Mouse (Mus musculus) midbrain, embryonic 15.5 days (tissue): ENCODE measurements around the gene Papln. TPM values are rescaled to one million over a fixed set of nuclear protein-coding genes. Genes with fewer than 3 reads are reported as not detected.

Experiments
- ATAC-seq: fragments of 200-750 bp; cut with Nextera tagmentation; replicated peaks from 2 replicates; pipeline ENCODE4 v1.8.0; 2017; ENCODE audit warnings: moderate TSS enrichment
- H3K27ac ChIP-seq: fragments of 300-500 bp; sonication (generic); 2 replicates; pipeline ENCODE4 v1.5.1; 2015; ENCODE audit warnings: mild to moderate bottlenecking, inconsistent platforms
- H3K27me3 ChIP-seq: fragments of 300-500 bp; sonication (generic); replicated peaks from 2 replicates; pipeline ENCODE4 v1.6.1; 2015; ENCODE audit warnings: inconsistent platforms
- H3K36me3 ChIP-seq: fragments of 300-500 bp; sonication (generic); replicated peaks from 2 replicates; pipeline ENCODE4 v1.6.1; 2015; ENCODE audit warnings: inconsistent platforms
- H3K4me1 ChIP-seq: fragments of 300-500 bp; sonication (generic); 2 replicates; pipeline ENCODE4 v1.6.1; 2015; ENCODE audit warnings: inconsistent platforms
- H3K4me2 ChIP-seq: fragments of 300-500 bp; sonication (generic); 2 replicates; pipeline ENCODE4 v1.6.1; 2015; ENCODE audit warnings: inconsistent platforms, mild to moderate bottlenecking, moderate library complexity
- H3K4me3 ChIP-seq: fragments of 300-500 bp; sonication (generic); 2 replicates; pipeline ENCODE4 v1.5.1; 2015; ENCODE audit warnings: mild to moderate bottlenecking, inconsistent platforms
- H3K9ac ChIP-seq: fragments of 300-500 bp; sonication (generic); 2 replicates; pipeline ENCODE4 v1.6.1; 2015; ENCODE audit warnings: mild to moderate bottlenecking, inconsistent platforms
- H3K9me3 ChIP-seq: fragments of 300-500 bp; sonication (generic); 2 replicates; pipeline ENCODE4 v1.6.1; 2016; ENCODE audit warnings: inconsistent platforms
- WGBS: fragments of 180-500 bp; shearing (Covaris S2); methylation state at CpG from one replicate; pipeline ENCODE4 v1.1.7; 2015; ENCODE audit warnings: mixed read lengths; 5-methylcytosine and 5-hydroxymethylcytosine counted together
- polyA plus RNA-seq: library from polyadenylated mRNA; unstranded; fragments of >200 nt; fragmentation: Nextera tagmentation; extraction: Ambion mirVana; gene quantifications from 2 replicates; pipeline ENCODE4 v1.2.1, GENCODE M21; 2015

Papln gene
- polyA plus RNA-seq, 1 experiment from 2014 or later, result 0.22 TPM

GRCm38 (mm10) chr12:83742834-83743233 lies 20.6 kb upstream of the Papln start:
- no peaks in the 10 kb centered on the region for H3K9me3 ChIP-seq
- no peak overlapping the region for H3K4me2 ChIP-seq
- H3K36me3 ChIP-seq, result no peaks in the 10 kb centered on the region
- no peaks in the 10 kb centered on the region for H3K27me3 ChIP-seq
- no peaks in the 10 kb centered on the region for H3K4me1 ChIP-seq
- no peak overlapping the region for H3K4me3 ChIP-seq
- 80% methylated on average over 4 of the region's 4 CpGs for WGBS
- ATAC-seq, result no peak
- H3K27ac ChIP-seq, result no peak overlapping the region
- H3K9ac ChIP-seq, result no peak overlapping the region

- no peak overlapping the region for H3K4me3 ChIP-seq
- no peak for ATAC-seq
- H3K36me3 ChIP-seq, result no peaks in the 10 kb centered on the region
- 85% methylated on average over 3 of the region's 3 CpGs for WGBS
- no peak overlapping the region for H3K27ac ChIP-seq
- no peaks in the 10 kb centered on the region for H3K4me1 ChIP-seq
- H3K9me3 ChIP-seq, result no peaks in the 10 kb centered on the region
- H3K27me3 ChIP-seq, result no peaks in the 10 kb centered on the region
- no peak overlapping the region for H3K9ac ChIP-seq
- H3K4me2 ChIP-seq, result no peak overlapping the region
Observed at GRCm38 (mm10) chr12:83743712-83744111, 19.7 kb upstream of the Papln start.

GRCm38 (mm10) chr12:83749186-83749585 lies 14.2 kb upstream of the Papln start:
- no peak overlapping the region for H3K27ac ChIP-seq

GRCm38 (mm10) chr12:83752495-83752894 lies 10.9 kb upstream of the Papln start:
- Histone ChIP-seq H3K4me1 (no peaks in the 10 kb centered on the region), H3K4me3 (no peak overlapping the region), H3K27me3 (no peaks in the 10 kb centered on the region), H3K4me2 (no peak overlapping the region), H3K27ac (no peak overlapping the region), H3K36me3 (no peaks in the 10 kb centered on the region), H3K9ac (no peak overlapping the region), H3K9me3 (no peaks in the 10 kb centered on the region)
- no peak for ATAC-seq
- 60% methylated on average over 2 of the region's 2 CpGs for WGBS

More at GRCm38 (mm10) chr12:83749186-83749585, 14.2 kb upstream of the Papln start:
- Histone ChIP-seq H3K36me3 (no peaks in the 10 kb centered on the region), H3K4me2 (no peak overlapping the region), H3K9ac (no peak overlapping the region), H3K27me3 (no peaks in the 10 kb centered on the region), H3K4me3 (no peak overlapping the region), H3K9me3 (no peaks in the 10 kb centered on the region), H3K4me1 (no peaks in the 10 kb centered on the region)
- WGBS, result 28% methylated on average over 1 of the region's 1 CpGs
- ATAC-seq, result no peak

GRCm38 (mm10) chr12:83758735-83759134 lies 4.7 kb upstream of the Papln start:
- ATAC-seq, result no peak
- no peaks in the 10 kb centered on the region for H3K36me3 ChIP-seq
- 77% methylated on average over 10 of the region's 10 CpGs for WGBS
- H3K9ac ChIP-seq, result no peak overlapping the region
- H3K4me2 ChIP-seq, result no peak overlapping the region
- H3K4me1 ChIP-seq, result peaks cover 6% of the 10 kb centered on the region
- no peak overlapping the region for H3K27ac ChIP-seq
- H3K27me3 ChIP-seq, result no peaks in the 10 kb centered on the region
- H3K4me3 ChIP-seq, result no peak overlapping the region
- H3K9me3 ChIP-seq, result no peaks in the 10 kb centered on the region

- WGBS, result 94% methylated on average over 2 of the region's 2 CpGs
- Histone ChIP-seq H3K9me3 (no peaks in the 10 kb centered on the region), H3K4me1 (peaks cover 12% of the 10 kb centered on the region), H3K4me2 (no peak overlapping the region), H3K9ac (no peak overlapping the region), H3K4me3 (no peak overlapping the region), H3K27ac (no peak overlapping the region), H3K36me3 (no peaks in the 10 kb centered on the region), H3K27me3 (no peaks in the 10 kb centered on the region)
- no peak for ATAC-seq
Observed at GRCm38 (mm10) chr12:83760201-83760600, 3.2 kb upstream of the Papln start.

- ATAC-seq, result no peak
- Histone ChIP-seq H3K9me3 (no peaks in the 10 kb centered on the region), H3K4me3 (no peak overlapping the region), H3K27ac (no peak overlapping the region), H3K4me1 (peaks cover 12% of the 10 kb centered on the region), H3K9ac (no peak overlapping the region), H3K4me2 (no peak overlapping the region), H3K27me3 (no peaks in the 10 kb centered on the region), H3K36me3 (no peaks in the 10 kb centered on the region)
- 25% methylated on average over 4 of the region's 4 CpGs for WGBS
Observed at GRCm38 (mm10) chr12:83762706-83763105, 728 bp upstream of the Papln start.

- peak overlapping the region; percentile 29; the same call in 1 of the 2 replicates for H3K9ac ChIP-seq
- no peak; the same call in 1 of the 2 replicates for ATAC-seq
- peaks cover 12% of the 10 kb centered on the region for H3K4me1 ChIP-seq
- H3K4me3 ChIP-seq, result peak overlapping the region; percentile 30
- H3K27ac ChIP-seq, result no peak overlapping the region
- H3K4me2 ChIP-seq, result peak overlapping the region; percentile 64
- 16% methylated on average over 14 of the region's 14 CpGs for WGBS
- no peaks in the 10 kb centered on the region for H3K9me3 ChIP-seq
- H3K36me3 ChIP-seq, result no peaks in the 10 kb centered on the region
- no peaks in the 10 kb centered on the region for H3K27me3 ChIP-seq
Observed at GRCm38 (mm10) chr12:83764044-83764365, 571 bp downstream of the Papln start.

GRCm38 (mm10) chr12:83764519-83764918 lies 1.1 kb downstream of the Papln start:
- H3K27me3 ChIP-seq, result no peaks in the 10 kb centered on the region
- no peak overlapping the region; the same call in 1 of the 2 replicates for H3K4me2 ChIP-seq
- H3K4me3 ChIP-seq, result no peak overlapping the region
- H3K9ac ChIP-seq, result no peak overlapping the region
- no peak overlapping the region for H3K27ac ChIP-seq
- ATAC-seq, result no peak
- peaks cover 12% of the 10 kb centered on the region for H3K4me1 ChIP-seq
- no peaks in the 10 kb centered on the region for H3K36me3 ChIP-seq
- WGBS, result 81% methylated on average over 10 of the region's 10 CpGs
- H3K9me3 ChIP-seq, result no peaks in the 10 kb centered on the region

- no peak overlapping the region for H3K9ac ChIP-seq
- peaks cover 24% of the 10 kb centered on the region for H3K4me1 ChIP-seq
- 78% methylated on average over 13 of the region's 13 CpGs for WGBS
- H3K27ac ChIP-seq, result no peak overlapping the region
- H3K4me3 ChIP-seq, result no peak overlapping the region
- H3K36me3 ChIP-seq, result no peaks in the 10 kb centered on the region
- no peak overlapping the region for H3K4me2 ChIP-seq
- ATAC-seq, result no peak
- no peaks in the 10 kb centered on the region for H3K9me3 ChIP-seq
- no peaks in the 10 kb centered on the region for H3K27me3 ChIP-seq
Observed at GRCm38 (mm10) chr12:83765965-83766603, 2.6 kb downstream of the Papln start.

- Histone ChIP-seq H3K9me3 (no peaks in the 10 kb centered on the region), H3K4me2 (no peak overlapping the region), H3K36me3 (no peaks in the 10 kb centered on the region), H3K4me3 (no peak overlapping the region), H3K27ac (no peak overlapping the region), H3K4me1 (peaks cover 24% of the 10 kb centered on the region), H3K27me3 (no peaks in the 10 kb centered on the region), H3K9ac (no peak overlapping the region)
- no peak for ATAC-seq
- WGBS, result 68% methylated on average over 9 of the region's 9 CpGs
Observed at GRCm38 (mm10) chr12:83767833-83768232, 4.4 kb downstream of the Papln start.

- 83% methylated on average over 14 of the region's 14 CpGs for WGBS
- H3K9ac ChIP-seq, result no peak overlapping the region
- H3K4me1 ChIP-seq, result peaks cover 21% of the 10 kb centered on the region
- H3K36me3 ChIP-seq, result no peaks in the 10 kb centered on the region
- no peak overlapping the region for H3K4me2 ChIP-seq
- H3K27ac ChIP-seq, result no peak overlapping the region
- H3K27me3 ChIP-seq, result no peaks in the 10 kb centered on the region
- H3K9me3 ChIP-seq, result no peaks in the 10 kb centered on the region
- no peak for ATAC-seq
- H3K4me3 ChIP-seq, result no peak overlapping the region
Observed at GRCm38 (mm10) chr12:83768235-83768899, 4.9 kb downstream of the Papln start.
